Mouse (Mus musculus) lung, embryonic 14.5 days (tissue): ENCODE measurements at regions not wholly inside any gene's neighbourhood (a gene's known extent, or its start where the extent isn't known, plus 50 kb on each side); places are given as distances from the start of the nearest gene placed in this dataset.
"Not testable (repeated sequence)": the region's sequence is repeated elsewhere in the genome, so short reads cannot be mapped to it uniquely, and the experiment has no call there.

Source experiments
- ATAC-seq: fragments of 200-750 bp; cut with Nextera tagmentation; 2 replicates; pipeline ENCODE4 v1.8.0; 2017; ENCODE audit warnings: mild to moderate bottlenecking, moderate TSS enrichment, moderate library complexity; ENCODE audit not compliant: insufficient read depth
- DNase-seq: peaks from one replicate; pipeline ENCODE4 v3.0.0-alpha.2; 2015
- H3K27ac ChIP-seq: fragments of 300-500 bp; sonication (generic); 2 replicates; pipeline ENCODE4 v1.5.1; 2014; ENCODE audit warnings: low read depth, mild to moderate bottlenecking, moderate library complexity
- H3K27me3 ChIP-seq: fragments of 300-500 bp; sonication (generic); 2 replicates; pipeline ENCODE4 v1.6.1; 2014; ENCODE audit warnings: low read length, control low read depth; ENCODE audit not compliant: insufficient read depth
- H3K36me3 ChIP-seq: fragments of 300-500 bp; sonication (generic); 2 replicates; pipeline ENCODE4 v1.6.1; 2014; ENCODE audit warnings: control low read depth; ENCODE audit not compliant: insufficient read depth
- H3K4me1 ChIP-seq: fragments of 300-500 bp; sonication (generic); 2 replicates; pipeline ENCODE4 v1.6.1; 2014; ENCODE audit warnings: antibody characterized with exemption, control low read depth; ENCODE audit not compliant: insufficient read depth
- H3K4me2 ChIP-seq: fragments of 300-500 bp; sonication (generic); 2 replicates; pipeline ENCODE4 v1.6.1; 2014; ENCODE audit warnings: mild to moderate bottlenecking
- H3K4me3 ChIP-seq: fragments of 300-500 bp; sonication (generic); 2 replicates; pipeline ENCODE4 v1.5.1; 2014; ENCODE audit warnings: low read depth, low read length
- H3K9ac ChIP-seq: fragments of 300-500 bp; sonication (generic); 2 replicates; pipeline ENCODE4 v1.6.1; 2014
- H3K9me3 ChIP-seq: fragments of 300-500 bp; sonication (generic); 2 replicates; pipeline ENCODE4 v1.6.1; 2016; ENCODE audit warnings: low read depth, low read length, control low read depth
- CTCF ChIP-seq: IDR thresholded peaks from 2 replicates; pipeline ENCODE4 v1.5.1; 2016; ENCODE audit warnings: antibody characterized with exemption, low read depth
- WGBS: fragments of 180-500 bp; shearing (Covaris S2); extraction: QIAGEN DNeasy Blood & Tissue Kit; methylation state at CpG from one replicate; pipeline ENCODE4 v1.1.7; 2014; 5-methylcytosine and 5-hydroxymethylcytosine counted together

DNA sequence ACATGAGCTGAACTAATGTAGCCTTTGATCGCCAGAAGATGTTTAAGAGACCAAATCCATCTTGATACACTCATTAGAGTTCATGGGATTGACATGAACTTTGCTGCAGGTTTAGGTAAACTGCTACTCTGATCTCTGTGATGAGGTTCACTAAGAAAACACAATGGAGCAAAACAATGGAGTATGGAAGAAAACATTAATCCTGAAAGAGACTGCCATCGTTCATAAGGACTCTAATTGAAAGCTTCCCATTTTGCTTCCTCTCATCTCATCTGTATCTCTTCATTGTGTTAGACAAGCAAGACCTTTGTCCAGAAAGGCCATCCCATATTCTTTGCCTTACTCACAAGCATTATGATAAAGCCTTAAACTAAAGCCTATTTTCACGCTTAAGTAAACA, 110.0 kb upstream of the Gm21293 start:
- ATAC-seq: no peak
- Histone ChIP-seq H3K4me1 (no peaks in the 10 kb centered on the region), H3K4me2 (no peak overlapping the region), H3K9ac (no peak overlapping the region), H3K9me3 (no peaks in the 10 kb centered on the region), H3K4me3 (no peak overlapping the region), H3K27ac (no peak overlapping the region), H3K36me3 (no peaks in the 10 kb centered on the region), H3K27me3 (no peaks in the 10 kb centered on the region)
- no peak for TF ChIP-seq CTCF
- no peak for DNase-seq
- 68% methylated on average over 3 of the region's 3 CpGs for WGBS

GRCm38 (mm10) chr10:104041729-104042386, 100.9 kb upstream of the Gm21293 start:
- not testable (repeated sequence) for H3K4me3 ChIP-seq, H3K27me3 ChIP-seq, DNase-seq, ATAC-seq, H3K27ac ChIP-seq, H3K9me3 ChIP-seq, H3K4me1 ChIP-seq, H3K4me2 ChIP-seq, H3K36me3 ChIP-seq, H3K9ac ChIP-seq
- 66% methylated on average over 2 of the region's 2 CpGs for WGBS

DNA sequence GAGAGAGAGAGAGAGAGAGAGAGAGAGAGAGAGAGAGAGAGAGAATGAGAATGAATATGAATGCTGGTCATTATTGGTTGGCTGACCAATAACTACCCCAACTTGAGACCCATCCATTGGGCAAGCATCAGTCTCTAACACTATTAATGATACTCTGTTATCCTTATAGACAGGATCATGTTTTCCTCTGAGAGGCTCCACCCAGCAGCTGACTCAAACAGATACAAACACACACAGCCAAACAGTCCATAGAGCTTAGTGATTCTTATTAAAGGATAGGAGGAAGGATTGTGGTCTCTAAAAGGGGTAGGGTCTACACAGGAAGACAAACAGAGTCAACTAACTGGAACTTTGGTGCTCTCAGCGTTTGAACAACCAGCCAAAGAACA, 100.4 kb upstream of the Gm21293 start:
- ATAC-seq (no peak), DNase-seq (no peak)
- Histone ChIP-seq H3K4me1 (no peaks in the 10 kb centered on the region), H3K4me3 (no peak overlapping the region), H3K9me3 (no peaks in the 10 kb centered on the region), H3K27me3 (no peaks in the 10 kb centered on the region), H3K36me3 (no peaks in the 10 kb centered on the region), H3K4me2 (no peak overlapping the region), H3K9ac (no peak overlapping the region), H3K27ac (no peak overlapping the region)
- TF ChIP-seq CTCF: no peak
- WGBS: 89% methylated on average over 1 of the region's 1 CpGs

DNA sequence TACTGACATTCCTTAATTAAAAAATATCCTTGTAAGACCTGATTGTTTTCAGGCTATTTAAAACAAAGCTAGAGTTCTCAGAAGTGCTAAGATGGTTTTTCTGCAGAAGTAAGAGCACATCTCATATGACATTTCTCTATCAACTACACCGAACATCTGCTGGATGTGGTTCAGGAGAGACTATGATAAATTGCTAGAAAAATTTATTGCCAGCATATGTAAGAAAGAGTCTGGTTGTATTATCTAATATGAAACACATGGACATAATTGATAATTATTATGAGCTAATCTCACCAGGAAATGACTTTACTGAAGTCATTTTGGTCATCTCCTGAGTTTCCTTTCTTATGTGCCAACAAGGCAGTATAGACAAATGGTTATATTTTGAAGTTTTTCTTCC, 99.2 kb upstream of the Gm21293 start:
- Histone ChIP-seq H3K4me1 (no peaks in the 10 kb centered on the region), H3K4me2 (no peak overlapping the region), H3K9me3 (no peaks in the 10 kb centered on the region; the same call in 1 of the 2 replicates), H3K36me3 (no peaks in the 10 kb centered on the region), H3K9ac (no peak overlapping the region), H3K4me3 (no peak overlapping the region), H3K27ac (no peak overlapping the region), H3K27me3 (no peaks in the 10 kb centered on the region)
- ATAC-seq: no peak
- WGBS: 63% methylated on average over 1 of the region's 1 CpGs
- no peak for TF ChIP-seq CTCF
- DNase-seq: no peak
